Mouse (Mus musculus) heart, embryonic 16.5 days (tissue): Measurements from ENCODE around the gene Spesp1. TPM values are rescaled to one million over a fixed set of nuclear protein-coding genes. Genes with fewer than 3 reads are reported as not detected.

Experiments used
- ATAC-seq: fragments of 200-750 bp; cut with Nextera tagmentation; replicated peaks from 2 replicates; pipeline ENCODE4 v1.8.0; 2017; ENCODE audit warnings: moderate number of reproducible peaks; ENCODE audit not compliant: insufficient read depth, low FRiP score; ENCODE audit errors: extremely low read depth
- H3K27ac ChIP-seq: fragments of 300-500 bp; sonication (generic); 2 replicates; pipeline ENCODE4 v1.5.1; 2014; ENCODE audit warnings: mild to moderate bottlenecking, low read length, control low read depth, moderate library complexity
- H3K27me3 ChIP-seq: fragments of 300-500 bp; sonication (generic); 2 replicates; pipeline ENCODE4 v1.6.1; 2014; ENCODE audit warnings: low read length, mixed read lengths; ENCODE audit not compliant: control insufficient read depth, insufficient read depth
- H3K36me3 ChIP-seq: fragments of 300-500 bp; sonication (generic); 2 replicates; pipeline ENCODE4 v1.6.1; 2014; ENCODE audit not compliant: control insufficient read depth, insufficient read depth
- H3K4me1 ChIP-seq: fragments of 300-500 bp; sonication (generic); 2 replicates; pipeline ENCODE4 v1.6.1; 2014; ENCODE audit warnings: low read length, mixed read lengths; ENCODE audit not compliant: control insufficient read depth, insufficient read depth
- H3K4me2 ChIP-seq: fragments of 300-500 bp; sonication (generic); 2 replicates; pipeline ENCODE4 v1.6.1; 2014; ENCODE audit warnings: low read depth, mild to moderate bottlenecking, control low read depth, low read length
- H3K4me3 ChIP-seq: fragments of 300-500 bp; sonication (generic); 2 replicates; pipeline ENCODE4 v1.5.1; 2014; ENCODE audit warnings: mild to moderate bottlenecking, control low read depth, low read length
- H3K9ac ChIP-seq: fragments of 300-500 bp; sonication (generic); 2 replicates; pipeline ENCODE4 v1.6.1; 2014; ENCODE audit warnings: low read length, control low read depth
- H3K9me3 ChIP-seq: fragments of 300-500 bp; sonication (generic); replicated peaks from 2 replicates; pipeline ENCODE4 v1.6.1; 2016; ENCODE audit warnings: low read length; ENCODE audit not compliant: control insufficient read depth
- WGBS: fragments of 180-500 bp; shearing (Covaris S2); extraction: QIAGEN DNeasy Blood & Tissue Kit; methylation state at CpG from one replicate; pipeline ENCODE4 v1.1.7; 2014; 5-methylcytosine and 5-hydroxymethylcytosine counted together
- microRNA-seq: library from miRNA; unstranded; fragments of <30 nt; microRNA quantifications from one replicate; pipeline ENCODE4, GENCODE M21; 2017
- polyA plus RNA-seq: library from polyadenylated mRNA; unstranded; fragments of >200 nt; fragmentation: Nextera tagmentation; extraction: Ambion mirVana; gene quantifications from 2 replicates; pipeline ENCODE4 v1.2.1, GENCODE M21; 2015

Gene Spesp1
- polyA plus RNA-seq, 1 experiment from 2014 or later: not detected

GRCm38 (mm10) chr9:62237381-62237980 is 44.5 kb downstream of the Spesp1 start:
- Histone ChIP-seq H3K27ac (no peak overlapping the region), H3K27me3 (no peaks in the 10 kb centered on the region), H3K4me1 (0 out of 2 replicates have a peak, but pooled peaks cover 4% of the 10 kb centered on the region), H3K4me2 (no peak overlapping the region), H3K9ac (no peak overlapping the region), H3K4me3 (no peak overlapping the region), H3K9me3 (no peaks in the 10 kb centered on the region), H3K36me3 (no peaks in the 10 kb centered on the region)
- ATAC-seq: no peak
- 31% methylated on average over 9 of the region's 9 CpGs for WGBS

GRCm38 (mm10) chr9:62235501-62235900 is 46.5 kb downstream of the Spesp1 start:
- Histone ChIP-seq H3K27me3 (no peaks in the 10 kb centered on the region), H3K27ac (no peak overlapping the region), H3K4me3 (no peak overlapping the region), H3K4me1 (0 out of 2 replicates have a peak, but pooled peaks cover 4% of the 10 kb centered on the region), H3K9ac (no peak overlapping the region), H3K9me3 (no peaks in the 10 kb centered on the region), H3K36me3 (no peaks in the 10 kb centered on the region), H3K4me2 (no peak overlapping the region)
- ATAC-seq: no peak
- WGBS: 80% methylated on average over 2 of the region's 2 CpGs

- whole genome bisulfite sequencing: 30% methylated on average over 1 of the region's 1 CpGs
- H3K4me1 ChIP-seq: 0 out of 2 replicates have a peak, but pooled peaks cover 4% of the 10 kb centered on the region
- H3K36me3 ChIP-seq: no peaks in the 10 kb centered on the region
- H3K4me3 ChIP-seq: no peak overlapping the region
- H3K9ac ChIP-seq: no peak overlapping the region
- H3K27me3 ChIP-seq: no peaks in the 10 kb centered on the region
- H3K4me2 ChIP-seq: no peak overlapping the region
- no peak for ATAC-seq
- H3K9me3 ChIP-seq: no peaks in the 10 kb centered on the region
- H3K27ac ChIP-seq: no peak overlapping the region
These were observed 49.4 kb downstream of the Spesp1 start for GRCm38 (mm10) chr9:62232649-62233048.

GRCm38 (mm10) chr9:62231046-62231445 is 51.0 kb downstream of the Spesp1 start:
- Histone ChIP-seq H3K27me3 (no peaks in the 10 kb centered on the region), H3K36me3 (no peaks in the 10 kb centered on the region), H3K4me2 (no peak overlapping the region), H3K9me3 (no peaks in the 10 kb centered on the region), H3K4me3 (no peak overlapping the region), H3K4me1 (no peaks in the 10 kb centered on the region), H3K27ac (no peak overlapping the region), H3K9ac (no peak overlapping the region)
- 36% methylated on average over 3 of the region's 3 CpGs for WGBS
- ATAC-seq: no peak

- no peak for ATAC-seq
- Histone ChIP-seq H3K27ac (no peak overlapping the region), H3K36me3 (no peaks in the 10 kb centered on the region), H3K4me1 (no peaks in the 10 kb centered on the region), H3K9ac (no peak overlapping the region), H3K4me2 (no peak overlapping the region), H3K4me3 (no peak overlapping the region), H3K27me3 (no peaks in the 10 kb centered on the region), H3K9me3 (no peaks in the 10 kb centered on the region)
- 53% methylated on average over 2 of the region's 2 CpGs for WGBS
These were observed 52.0 kb downstream of the Spesp1 start for GRCm38 (mm10) chr9:62229985-62230384.

- 20% methylated on average over 10 of the region's 10 CpGs for WGBS
These were observed 59.5 kb downstream of the Spesp1 start for GRCm38 (mm10) chr9:62222481-62222880.

GRCm38 (mm10) chr9:62222029-62222428 is 60.0 kb downstream of the Spesp1 start:
- no peak overlapping the region for H3K4me3 ChIP-seq
- H3K9ac ChIP-seq: no peak overlapping the region
- no peaks in the 10 kb centered on the region for H3K9me3 ChIP-seq
- no peak for ATAC-seq
- H3K27me3 ChIP-seq: no peaks in the 10 kb centered on the region
- H3K4me1 ChIP-seq: no peaks in the 10 kb centered on the region
- no peak overlapping the region for H3K27ac ChIP-seq
- H3K4me2 ChIP-seq: no peak overlapping the region
- 78% methylated on average over 2 of the region's 2 CpGs for WGBS
- H3K36me3 ChIP-seq: no peaks in the 10 kb centered on the region

More at GRCm38 (mm10) chr9:62222481-62222880, 59.5 kb downstream of the Spesp1 start:
- Histone ChIP-seq H3K4me1 (no peaks in the 10 kb centered on the region), H3K4me2 (no peak overlapping the region), H3K27me3 (no peaks in the 10 kb centered on the region), H3K36me3 (no peaks in the 10 kb centered on the region), H3K4me3 (no peak overlapping the region), H3K27ac (no peak overlapping the region), H3K9ac (no peak overlapping the region), H3K9me3 (no peaks in the 10 kb centered on the region)
- no peak for ATAC-seq

Small RNA genes within 50 kb of the gene (microRNA-seq; reads per million reads assigned to microRNA genes)
- not detected for gene Gm25603

Other genes starting within 250 kb of the Spesp1 start
- 8.7 and 9.2 TPM in 2 replicates for gene Glce, start 159.6 kb downstream of the Spesp1 start, polyA plus RNA-seq
- 141 and 176 TPM in 2 replicates for gene Anp32a, start 59.1 kb upstream of the Spesp1 start, polyA plus RNA-seq